Mouse (Mus musculus): ENCODE measurements at regions not wholly inside any gene's neighbourhood (a gene's known extent, or its start where the extent isn't known, plus 50 kb on each side); places are given as distances from the start of the nearest gene placed in this dataset.

DNA sequence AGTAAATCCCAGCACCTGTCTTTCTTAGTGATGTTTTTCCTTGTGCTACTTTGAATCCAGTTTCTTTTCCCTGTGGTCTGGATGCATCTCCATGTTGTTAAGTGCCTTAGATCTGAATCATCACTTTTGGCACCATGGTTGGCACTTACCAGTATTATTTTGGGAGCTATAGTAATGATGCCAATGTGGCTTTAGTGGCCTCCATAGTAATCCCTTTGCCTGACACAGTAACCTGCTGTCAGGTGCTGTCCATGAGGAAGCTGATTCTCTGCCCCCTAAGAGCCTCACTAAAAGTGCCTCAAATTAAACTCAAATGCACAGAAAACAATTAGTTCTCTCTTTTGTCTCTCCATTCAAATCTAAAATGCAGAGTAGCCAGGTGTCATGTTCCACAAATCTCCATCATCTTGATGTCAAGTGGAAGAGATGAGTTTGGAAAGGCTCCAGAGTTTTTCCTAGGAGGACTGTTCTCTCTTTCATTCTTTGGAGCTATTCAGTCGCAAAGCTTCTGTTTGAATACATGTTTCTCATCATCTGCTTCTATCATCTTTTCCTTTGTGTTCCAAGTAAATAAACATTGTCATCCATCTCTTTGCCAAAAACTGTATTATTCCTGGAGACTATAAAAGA, 1062.1 kb downstream of the Brinp1 start:
- Histone ChIP-seq H3K4me3 (no peak overlapping the region), H3K27ac (no peak overlapping the region)
- TF ChIP-seq CTCF (conservative IDR thresholded peaks at IDR 0.05) = no peak
- no peak for DNase-seq (ENCODE audit: low spot score in 2 of 2)

DNA sequence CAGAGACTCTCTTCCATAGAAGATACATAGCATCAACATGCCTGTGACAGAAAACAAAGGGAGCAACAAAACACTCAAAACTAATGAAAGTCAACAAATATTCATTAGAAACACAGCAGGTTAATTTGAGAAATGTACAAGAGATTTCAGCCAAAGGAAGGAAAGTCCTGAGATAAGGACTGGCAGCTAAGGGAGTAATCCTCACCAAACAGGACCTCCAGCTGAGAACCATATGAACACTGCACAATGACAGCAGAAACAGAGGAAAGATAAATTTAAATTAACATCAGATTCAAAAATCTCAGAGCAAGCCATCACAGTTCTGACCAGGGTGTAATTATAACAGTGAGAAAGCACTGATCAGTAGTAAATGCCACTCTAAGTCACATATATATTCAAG, 1060.6 kb downstream of the Tlr4 start:
- Histone ChIP-seq H3K27ac (no peak overlapping the region), H3K4me3 (no peak overlapping the region)
- TF ChIP-seq CTCF (conservative IDR thresholded peaks at IDR 0.05) = no peak
- DNase-seq (ENCODE audit: low spot score in 2 of 2) = no peak

DNA sequence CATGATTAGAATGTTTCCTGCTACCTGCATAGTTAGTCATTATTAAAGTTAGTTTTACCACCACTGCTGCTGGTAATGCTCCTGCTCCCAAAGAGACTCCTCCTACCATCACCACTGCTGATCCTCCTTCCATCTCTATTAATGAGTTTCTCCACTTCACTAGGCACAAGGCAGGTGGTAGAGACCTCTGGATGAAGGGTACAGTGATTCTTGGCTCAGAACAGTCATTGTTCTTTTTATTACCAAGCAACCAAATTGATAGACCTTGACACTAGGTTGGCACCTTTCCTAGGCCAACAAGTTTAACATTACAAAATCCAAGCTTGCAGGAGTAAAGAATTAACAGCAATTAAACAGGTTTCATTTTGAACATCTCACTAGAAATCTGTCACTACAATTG, 1057.8 kb downstream of the Tlr4 start:
- no peak overlapping the region for H3K27ac ChIP-seq
- no peak for DNase-seq (ENCODE audit: low spot score in 2 of 2)
- TF ChIP-seq CTCF (conservative IDR thresholded peaks at IDR 0.05) = no peak

DNA sequence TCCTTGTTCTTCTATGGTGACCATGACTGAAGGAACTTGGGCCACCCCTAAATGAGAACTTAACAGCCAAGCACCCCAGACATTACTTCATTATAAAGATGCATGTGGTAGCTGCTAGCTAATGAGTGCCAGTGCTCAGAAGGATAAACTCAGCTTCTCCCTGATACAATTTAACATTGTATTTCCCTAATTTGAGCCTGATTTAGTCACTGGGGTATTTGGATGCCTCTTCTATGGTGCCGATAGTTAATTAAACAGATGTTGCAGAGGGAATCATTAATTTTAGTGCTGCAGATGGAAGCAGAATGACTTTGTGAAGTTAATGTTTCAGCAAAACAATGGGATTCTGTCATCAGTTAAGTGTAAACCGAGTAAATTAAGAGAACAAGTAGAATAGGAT, 1034.8 kb downstream of the Tlr4 start:
- H3K27ac ChIP-seq = no peak overlapping the region
- DNase-seq (ENCODE audit: low spot score in 2 of 2) = no peak
- TF ChIP-seq CTCF (conservative IDR thresholded peaks at IDR 0.05) = no peak
- no peak overlapping the region for H3K4me3 ChIP-seq

More for the DNA sequence above, 1057.8 kb downstream of the Tlr4 start:
- no peak overlapping the region for H3K4me3 ChIP-seq

DNA sequence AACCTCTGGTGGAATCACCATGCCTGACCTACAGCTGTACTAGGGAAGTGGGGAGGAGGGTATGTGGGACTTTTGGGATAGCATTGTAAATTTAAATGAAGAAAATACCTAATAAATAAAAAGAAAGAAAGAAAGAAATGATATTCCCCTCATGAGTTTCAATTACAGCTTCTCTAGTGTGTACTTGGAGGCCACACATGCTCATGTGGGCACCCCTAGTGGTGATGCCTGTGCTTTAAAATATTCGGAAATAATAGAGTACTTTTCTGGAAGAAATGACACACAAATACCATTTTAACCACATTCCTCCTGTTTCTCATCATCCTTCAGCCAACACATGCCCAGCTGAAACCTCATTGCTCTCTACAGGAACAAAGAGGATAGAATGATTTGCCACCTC, 1034.4 kb downstream of the Tlr4 start:
- H3K4me3 ChIP-seq = no peak overlapping the region
- peak; percentile 49 for TF ChIP-seq CTCF (conservative IDR thresholded peaks at IDR 0.05)
- no peak for DNase-seq (ENCODE audit: low spot score in 2 of 2)
- H3K27ac ChIP-seq = no peak overlapping the region

DNA sequence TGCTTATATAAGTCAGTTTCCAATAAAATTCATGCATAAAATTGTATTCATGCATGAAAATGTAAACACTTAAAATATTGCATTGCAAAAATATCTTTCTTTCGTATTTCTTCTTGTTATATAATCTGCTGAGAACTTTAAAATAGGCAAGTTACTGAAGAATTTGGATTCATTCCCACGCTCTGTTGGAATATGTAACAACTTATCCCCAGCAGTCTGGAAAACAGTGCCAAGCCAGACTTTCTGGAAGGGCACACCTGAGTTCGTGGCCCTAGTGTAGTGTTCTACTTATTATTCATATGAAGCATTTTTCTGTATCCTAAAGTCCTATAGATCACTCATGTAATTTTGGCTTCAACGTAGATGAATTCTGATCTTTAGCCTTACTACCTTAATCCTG, 1025.6 kb downstream of the Tlr4 start:
- Histone ChIP-seq H3K27ac (no peak overlapping the region), H3K4me3 (no peak overlapping the region)
- no peak for TF ChIP-seq CTCF (conservative IDR thresholded peaks at IDR 0.05)
- DNase-seq (ENCODE audit: low spot score in 2 of 2) = no peak

DNA sequence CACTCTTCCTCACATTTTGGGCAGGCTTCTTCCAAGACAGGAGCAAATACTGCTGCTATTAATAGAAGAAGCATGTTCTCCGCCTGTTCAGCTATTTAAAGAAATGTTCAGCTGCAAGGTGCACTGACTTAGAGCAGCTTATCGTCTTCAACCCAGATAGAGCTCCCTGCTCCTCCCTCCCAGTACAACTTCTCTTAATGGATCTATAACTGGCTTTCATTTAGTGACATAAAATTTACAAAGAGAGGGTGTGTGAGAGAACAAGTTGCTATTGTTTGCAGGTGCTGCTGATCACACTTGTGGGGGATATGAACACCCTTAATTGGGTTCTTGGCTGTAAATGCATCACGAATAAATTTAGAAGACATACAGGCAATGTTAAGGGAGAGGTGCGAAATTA, 1006.0 kb downstream of the Tlr4 start:
- TF ChIP-seq CTCF (conservative IDR thresholded peaks at IDR 0.05) = no peak
- H3K27ac ChIP-seq = no peak overlapping the region
- DNase-seq (ENCODE audit: low spot score in 2 of 2) = no peak
- H3K4me3 ChIP-seq = no peak overlapping the region

DNA sequence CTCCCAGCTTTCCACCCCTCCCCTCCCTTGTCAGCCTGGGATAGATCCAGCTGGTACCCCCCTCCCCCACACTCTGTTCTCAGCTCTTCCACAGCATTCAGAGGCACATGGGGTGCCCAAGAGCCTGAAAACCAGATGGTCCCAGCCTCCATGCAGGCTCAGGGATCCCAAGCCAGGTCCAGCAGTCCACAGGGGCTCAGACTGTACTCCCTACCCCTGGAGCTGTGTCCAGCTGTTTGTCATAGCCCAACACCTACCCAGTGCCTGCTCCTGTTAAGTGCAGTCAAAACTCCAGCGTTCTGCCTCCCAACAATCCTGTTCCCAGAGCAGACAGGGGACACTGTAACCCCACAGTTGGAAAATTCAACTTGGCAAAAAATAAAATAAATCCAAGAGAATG, 998.1 kb downstream of the Tlr4 start:
- no peak for DNase-seq (ENCODE audit: low spot score in 2 of 2)
- no peak for TF ChIP-seq CTCF (conservative IDR thresholded peaks at IDR 0.05)
- H3K27ac ChIP-seq = no peak overlapping the region
- H3K4me3 ChIP-seq = no peak overlapping the region

DNA sequence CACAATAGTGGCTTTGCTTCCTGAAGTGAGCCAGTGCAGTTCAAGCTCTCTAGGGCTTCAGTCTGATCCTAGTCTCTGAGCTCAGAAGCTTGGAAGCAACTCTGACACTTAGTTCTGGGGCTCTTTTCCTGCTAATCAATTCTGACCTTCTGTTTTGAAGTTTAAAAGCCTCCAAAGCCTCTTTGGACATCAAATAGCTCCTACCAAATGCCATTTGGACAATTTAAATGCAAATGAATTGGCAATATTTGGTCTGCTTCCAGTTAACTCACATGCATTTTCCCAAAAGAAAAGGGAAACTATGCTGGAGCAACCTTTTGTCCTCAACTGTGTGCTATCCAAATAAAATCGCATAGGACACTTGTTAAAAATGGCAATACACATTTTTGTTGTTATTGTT, 968.7 kb downstream of the Tlr4 start:
- Histone ChIP-seq H3K4me3 (no peak overlapping the region), H3K27ac (no peak overlapping the region)
- no peak for DNase-seq (ENCODE audit: low spot score in 2 of 2)
- TF ChIP-seq CTCF (conservative IDR thresholded peaks at IDR 0.05) = no peak

Data from layer of hippocampus, adult 2 months (tissue).